Mouse (Mus musculus) embryonic facial prominence, embryonic 11.5 days (tissue): ENCODE measurements at regions not wholly inside any gene's neighbourhood (a gene's known extent, or its start where the extent isn't known, plus 50 kb on each side); places are given as distances from the start of the nearest gene placed in this dataset.

ENCODE experiments used
- ATAC-seq: fragments of 200-750 bp; cut with Nextera tagmentation; replicated peaks from 2 replicates; pipeline ENCODE4 v1.8.0; 2017; ENCODE audit warnings: low read depth; ENCODE audit not compliant: insufficient number of reproducible peaks, low FRiP score, low TSS enrichment
- DNase-seq: peaks from one replicate; pipeline ENCODE4 v3.0.0-alpha.2; 2015; ENCODE audit warnings: low spot score
- H3K27ac ChIP-seq: fragments of 300-500 bp; sonication (generic); replicated peaks from 2 replicates; pipeline ENCODE4 v1.5.1; 2014; ENCODE audit warnings: mild to moderate bottlenecking, low read depth, low read length, control low read depth
- H3K27me3 ChIP-seq: fragments of 300-500 bp; sonication (generic); 2 replicates; pipeline ENCODE4 v1.6.1; 2014; ENCODE audit warnings: mild to moderate bottlenecking, low read length, moderate library complexity, mixed read lengths; ENCODE audit not compliant: control insufficient read depth, insufficient read depth
- H3K36me3 ChIP-seq: fragments of 300-500 bp; sonication (generic); replicated peaks from 2 replicates; pipeline ENCODE4 v1.6.1; 2014; ENCODE audit warnings: low read depth, mild to moderate bottlenecking, low read length, moderate library complexity, mixed read lengths; ENCODE audit not compliant: control insufficient read depth, insufficient read depth
- H3K4me1 ChIP-seq: fragments of 300-500 bp; sonication (generic); 2 replicates; pipeline ENCODE4 v1.6.1; 2014; ENCODE audit warnings: low read length, mixed read lengths; ENCODE audit not compliant: control insufficient read depth, insufficient read depth
- H3K4me2 ChIP-seq: fragments of 300-500 bp; sonication (generic); 2 replicates; pipeline ENCODE4 v1.6.1; 2014; ENCODE audit warnings: low read depth, mild to moderate bottlenecking, control low read depth, low read length, moderate library complexity
- H3K4me3 ChIP-seq: fragments of 300-500 bp; sonication (generic); 2 replicates; pipeline ENCODE4 v1.5.1; 2014; ENCODE audit warnings: low read depth, low read length, control low read depth
- H3K9ac ChIP-seq: fragments of 300-500 bp; sonication (generic); replicated peaks from 2 replicates; pipeline ENCODE4 v1.6.1; 2014; ENCODE audit warnings: mild to moderate bottlenecking, control low read depth, low read length
- H3K9me3 ChIP-seq: fragments of 300-500 bp; sonication (generic); replicated peaks from 2 replicates; pipeline ENCODE4 v1.6.1; 2016; ENCODE audit warnings: mild to moderate bottlenecking, low read length, inconsistent platforms, mixed read lengths; ENCODE audit not compliant: control insufficient read depth
- WGBS: fragments of 180-500 bp; shearing (Covaris S2); extraction: QIAGEN DNeasy Blood & Tissue Kit; methylation state at CpG from one replicate; pipeline ENCODE4 v1.1.7; 2014; 5-methylcytosine and 5-hydroxymethylcytosine counted together

DNA sequence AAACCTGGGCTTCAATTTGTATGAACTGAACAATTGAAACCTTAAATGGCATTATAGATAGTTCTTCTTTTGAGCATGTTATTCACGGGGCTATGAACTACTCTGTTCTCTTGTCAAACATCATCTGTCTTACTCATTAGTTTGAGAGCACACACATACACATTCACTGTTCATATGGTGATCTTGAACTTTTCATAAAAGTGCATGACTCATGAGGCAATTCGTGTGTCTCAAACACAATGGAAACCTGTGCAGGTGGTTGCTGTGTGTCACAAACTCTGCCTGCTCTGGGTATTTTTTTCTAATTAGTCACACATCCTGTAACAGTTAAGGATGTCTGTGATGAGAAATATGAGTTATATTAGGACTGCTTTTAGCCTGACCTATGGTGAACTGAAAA lies 79.8 kb upstream of the Itprid2 start:
- no peak for DNase-seq
- Histone ChIP-seq H3K9ac (no peak overlapping the region), H3K36me3 (no peaks in the 10 kb centered on the region), H3K4me2 (no peak overlapping the region), H3K4me3 (no peak overlapping the region), H3K9me3 (no peaks in the 10 kb centered on the region), H3K27me3 (no peaks in the 10 kb centered on the region), H3K4me1 (no peaks in the 10 kb centered on the region), H3K27ac (no peak overlapping the region)
- 75% methylated on average over 2 of the region's 2 CpGs for WGBS
- no peak for ATAC-seq

DNA sequence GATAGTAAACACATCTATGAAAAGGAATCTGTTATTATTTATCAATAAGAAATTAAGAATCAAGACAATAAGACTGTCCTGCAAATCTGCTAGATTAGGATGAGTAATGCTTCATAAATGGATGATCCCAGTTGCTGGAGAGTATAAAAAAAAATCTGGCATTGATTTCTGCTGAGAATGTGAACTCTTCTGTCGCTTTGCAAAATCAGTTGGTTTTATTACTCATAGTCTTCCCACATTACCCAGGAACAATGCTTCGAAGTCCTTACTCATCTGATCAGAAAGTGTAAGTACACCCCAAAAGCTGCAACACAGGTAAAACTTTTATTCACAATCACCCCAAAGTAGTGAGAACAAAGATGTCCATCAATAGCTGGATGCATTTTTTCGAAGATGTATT lies 77.8 kb upstream of the Itprid2 start:
- 91% methylated on average over 3 of the region's 3 CpGs for WGBS
- no peaks in the 10 kb centered on the region for H3K4me1 ChIP-seq
- H3K9ac ChIP-seq: no peak overlapping the region
- no peaks in the 10 kb centered on the region for H3K27me3 ChIP-seq
- DNase-seq (no peak), ATAC-seq (no peak)
- no peaks in the 10 kb centered on the region for H3K9me3 ChIP-seq
- H3K36me3 ChIP-seq: no peaks in the 10 kb centered on the region
- no peak overlapping the region for H3K4me2 ChIP-seq
- H3K4me3 ChIP-seq: no peak overlapping the region
- H3K27ac ChIP-seq: no peak overlapping the region

DNA sequence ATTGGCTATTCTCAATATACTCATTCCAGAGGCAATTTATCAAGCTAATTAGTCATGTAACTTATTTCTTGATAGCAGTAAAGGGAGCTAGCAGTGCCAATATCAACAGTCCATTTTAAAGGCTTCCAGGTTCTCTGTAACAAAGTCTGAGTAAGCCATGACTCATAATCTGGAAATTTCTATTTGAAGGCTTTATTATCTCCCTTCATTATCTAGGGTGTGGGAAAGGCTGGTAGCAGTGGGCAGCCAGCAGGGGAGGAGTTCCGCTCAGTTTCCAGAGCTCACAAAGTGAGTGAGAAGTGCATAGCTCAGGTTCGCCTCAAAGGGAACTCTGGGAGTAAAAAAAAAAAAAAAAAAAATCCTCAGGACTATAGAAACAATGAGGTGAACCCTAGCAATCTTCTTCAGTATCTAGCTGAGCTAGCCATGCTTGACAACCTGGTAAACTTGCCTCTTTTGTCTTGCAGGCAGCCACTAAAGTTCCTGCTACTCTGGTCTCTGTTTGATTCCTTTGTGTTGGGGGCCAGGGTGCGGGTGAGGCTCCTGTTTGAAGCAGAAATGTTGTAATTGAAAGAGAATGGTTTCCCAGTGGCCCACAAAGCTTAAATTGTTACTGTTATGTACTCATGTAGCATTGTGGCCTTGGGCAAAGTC lies 68.7 kb upstream of the Itprid2 start:
- whole genome bisulfite sequencing: 23% methylated on average over 3 of the region's 3 CpGs
- no peak for ATAC-seq

DNA sequence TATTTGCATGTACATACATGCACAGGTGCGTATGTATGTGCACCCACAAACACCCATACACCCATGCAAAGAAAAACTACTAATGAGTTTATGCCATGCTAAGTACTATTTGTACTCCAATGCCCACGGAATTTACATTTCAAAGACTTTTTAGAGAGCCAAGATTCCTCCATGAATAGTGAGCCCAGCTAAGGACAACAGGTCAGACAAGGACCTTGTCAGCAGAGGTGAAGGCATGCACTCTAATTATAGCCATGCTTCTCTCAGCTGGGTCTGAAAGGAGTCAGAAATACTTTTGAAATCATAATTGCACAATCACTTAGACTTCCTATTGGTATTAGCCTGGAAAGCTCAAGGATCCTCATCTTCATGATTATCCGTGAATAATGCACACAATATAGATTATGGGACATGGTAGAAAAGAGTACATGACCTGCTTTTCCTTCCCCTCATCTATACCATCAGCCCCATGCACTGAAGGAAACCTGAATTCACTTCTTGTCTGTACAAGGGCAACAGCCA lies 67.7 kb upstream of the Itprid2 start:
- H3K4me1 ChIP-seq: no peaks in the 10 kb centered on the region
- H3K36me3 ChIP-seq: no peaks in the 10 kb centered on the region
- ATAC-seq (no peak), DNase-seq (no peak)
- H3K9ac ChIP-seq: no peak overlapping the region
- WGBS: 65% methylated on average over 3 of the region's 3 CpGs
- no peak overlapping the region for H3K27ac ChIP-seq
- H3K9me3 ChIP-seq: no peaks in the 10 kb centered on the region
- no peak overlapping the region for H3K4me3 ChIP-seq
- H3K27me3 ChIP-seq: no peaks in the 10 kb centered on the region
- no peak overlapping the region for H3K4me2 ChIP-seq

More for the DNA sequence above, 68.7 kb upstream of the Itprid2 start:
- Histone ChIP-seq H3K4me2 (no peak overlapping the region), H3K4me1 (no peaks in the 10 kb centered on the region), H3K27me3 (no peaks in the 10 kb centered on the region), H3K27ac (no peak overlapping the region), H3K4me3 (no peak overlapping the region), H3K9ac (no peak overlapping the region), H3K9me3 (no peaks in the 10 kb centered on the region), H3K36me3 (no peaks in the 10 kb centered on the region)
- DNase-seq: no peak

DNA sequence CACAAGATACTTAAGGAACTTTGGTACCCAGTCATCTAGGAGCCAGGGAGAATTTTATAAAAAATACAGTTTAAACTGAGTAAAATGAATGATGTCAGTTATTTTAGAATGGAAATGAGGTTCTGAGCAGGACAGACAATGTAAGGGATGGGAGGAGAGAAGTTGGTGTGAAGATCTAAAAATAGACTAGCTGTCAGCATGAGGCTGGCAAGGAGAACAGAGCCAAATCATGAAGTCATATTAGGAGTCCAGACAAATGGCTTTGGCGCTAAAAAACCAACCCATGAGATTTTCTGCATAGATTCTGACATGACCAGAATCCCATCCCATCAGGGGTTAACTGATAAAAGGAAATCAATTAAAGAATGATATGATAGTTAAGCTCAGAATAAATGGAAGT lies 65.5 kb upstream of the Itprid2 start:
- Histone ChIP-seq H3K9ac (no peak overlapping the region), H3K4me3 (no peak overlapping the region), H3K27ac (no peak overlapping the region), H3K27me3 (no peaks in the 10 kb centered on the region), H3K4me2 (no peak overlapping the region), H3K36me3 (no peaks in the 10 kb centered on the region), H3K4me1 (no peaks in the 10 kb centered on the region), H3K9me3 (no peaks in the 10 kb centered on the region)
- no peak for ATAC-seq
- no peak for DNase-seq
- 82% methylated on average over 1 of the region's 1 CpGs for WGBS

DNA sequence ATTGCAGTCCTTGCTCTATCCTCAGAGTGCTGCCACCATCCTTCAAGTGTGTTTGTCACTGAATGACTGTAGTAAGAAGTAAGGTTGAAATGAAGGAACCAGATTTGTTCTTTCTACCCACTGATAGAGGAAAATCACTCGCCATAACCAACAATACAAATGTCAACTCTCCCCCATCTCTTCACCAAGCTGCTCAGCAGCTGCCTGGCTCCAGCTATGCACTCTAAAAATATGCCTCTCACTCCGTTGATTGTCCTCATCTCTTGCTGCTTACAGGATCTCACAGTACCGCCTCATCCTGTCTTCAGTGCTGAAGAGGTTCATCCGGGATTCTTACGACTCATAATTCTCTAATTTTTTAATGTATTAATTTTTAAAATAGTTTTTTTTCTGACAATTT lies 63.2 kb upstream of the Itprid2 start:
- H3K4me2 ChIP-seq: no peak overlapping the region
- no peaks in the 10 kb centered on the region for H3K9me3 ChIP-seq
- H3K4me1 ChIP-seq: no peaks in the 10 kb centered on the region
- no peak for DNase-seq
- H3K9ac ChIP-seq: no peak overlapping the region
- H3K36me3 ChIP-seq: no peaks in the 10 kb centered on the region
- H3K4me3 ChIP-seq: no peak overlapping the region
- H3K27me3 ChIP-seq: no peaks in the 10 kb centered on the region
- no peak for ATAC-seq
- H3K27ac ChIP-seq: no peak overlapping the region
- WGBS: 88% methylated on average over 5 of the region's 5 CpGs

DNA sequence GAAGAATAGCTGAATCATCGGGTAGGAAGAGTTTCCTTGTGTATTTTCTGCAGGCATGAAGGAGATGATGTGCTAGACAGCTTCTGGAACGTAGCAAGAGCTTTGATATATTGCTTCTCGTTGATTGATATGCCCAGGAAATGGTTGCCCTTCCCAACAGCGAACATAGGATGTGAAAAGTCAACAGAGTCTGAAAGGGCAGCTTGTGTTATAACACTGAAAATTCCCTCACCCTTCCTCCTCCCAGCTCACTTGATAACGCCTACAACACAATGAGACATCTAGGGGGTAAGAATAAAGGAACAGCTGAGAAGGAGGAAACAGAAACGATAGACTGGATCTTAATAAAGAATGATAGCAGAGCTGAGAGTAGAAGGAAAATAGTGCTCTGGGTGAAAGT lies 60.1 kb upstream of the Itprid2 start:
- 68% methylated on average over 6 of the region's 6 CpGs for WGBS
- Histone ChIP-seq H3K4me3 (no peak overlapping the region), H3K4me1 (no peaks in the 10 kb centered on the region), H3K27ac (no peak overlapping the region), H3K36me3 (no peaks in the 10 kb centered on the region), H3K9ac (no peak overlapping the region), H3K27me3 (no peaks in the 10 kb centered on the region), H3K9me3 (no peaks in the 10 kb centered on the region), H3K4me2 (no peak overlapping the region)
- ATAC-seq: no peak
- no peak for DNase-seq

DNA sequence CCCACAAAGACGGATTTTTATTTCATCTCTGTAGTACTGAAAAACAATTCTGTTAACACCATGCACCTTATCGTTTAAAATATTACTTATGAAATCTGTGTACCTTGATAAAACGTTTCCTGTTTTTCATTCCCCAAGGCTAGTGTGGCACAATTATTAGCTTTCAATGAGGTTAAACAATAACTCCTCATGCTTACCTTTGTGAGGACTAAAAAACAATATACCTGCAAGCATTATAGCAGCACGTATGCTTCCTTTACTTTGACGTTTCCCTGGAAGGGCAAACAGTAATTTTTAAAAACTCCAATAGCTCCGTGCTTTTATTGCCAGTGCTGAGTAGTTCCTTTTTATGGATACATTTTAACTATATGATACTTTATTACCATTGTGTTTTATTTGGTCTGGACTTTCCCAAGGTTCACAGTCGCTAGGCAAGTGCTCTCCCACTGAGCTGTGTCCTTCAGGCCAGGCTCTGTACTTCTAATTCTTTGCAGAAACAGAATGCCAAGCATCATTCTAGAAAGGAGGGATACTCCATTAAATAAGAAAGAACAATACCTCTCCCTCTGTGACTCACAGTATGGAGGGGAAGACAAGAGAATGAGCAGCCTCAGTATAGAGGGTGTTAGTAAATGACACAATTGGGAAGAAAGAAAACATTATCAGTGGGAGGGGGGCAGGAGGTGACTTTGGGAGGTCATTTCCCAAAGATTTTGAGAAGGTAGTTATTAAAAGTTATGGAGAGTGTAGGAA lies 50.0 kb upstream of the Itprid2 start:
- no peaks in the 10 kb centered on the region for H3K27me3 ChIP-seq
- no peak for DNase-seq
- WGBS: 76% methylated on average over 7 of the region's 7 CpGs
- no peak overlapping the region for H3K9ac ChIP-seq
- H3K4me3 ChIP-seq: no peak overlapping the region
- no peak for ATAC-seq
- no peak overlapping the region for H3K4me2 ChIP-seq
- H3K36me3 ChIP-seq: no peaks in the 10 kb centered on the region
- no peaks in the 10 kb centered on the region for H3K4me1 ChIP-seq
- no peak overlapping the region for H3K27ac ChIP-seq
- no peaks in the 10 kb centered on the region for H3K9me3 ChIP-seq
